Mouse (Mus musculus) myocyte (in vitro differentiated cells): ENCODE results near the gene Itga2.

Source experiments
- MAX ChIP-seq: IDR thresholded peaks from one replicate; pipeline ENCODE4 v1.6.1; 2011; ENCODE audit warnings: low read depth, mild to moderate bottlenecking, control low read depth
- MYOG ChIP-seq, 3 experiments: IDR thresholded peaks; one replicate each; pipeline ENCODE4 v1.6.1; 2011; ENCODE audit warnings: control low read depth in 2 of 3, low read depth in 2 of 3, mild to moderate bottlenecking in 2 of 3; ENCODE audit not compliant: insufficient read length in 2 of 3, control insufficient read depth in 1 of 3, insufficient read depth in 1 of 3
- POLR2A ChIP-seq: IDR thresholded peaks from one replicate; pipeline ENCODE4 v1.6.1; 2011; ENCODE audit warnings: low read depth, mild to moderate bottlenecking, control low read depth, moderate library complexity; ENCODE audit not compliant: insufficient read length
- POLR2AphosphoS2 ChIP-seq: IDR thresholded peaks from one replicate; pipeline ENCODE4 v1.6.1; 2011; ENCODE audit warnings: low read depth, control low read depth; ENCODE audit not compliant: insufficient read length
- USF1 ChIP-seq: IDR thresholded peaks from one replicate; pipeline ENCODE4 v1.6.1; 2011; ENCODE audit warnings: low read depth, mild to moderate bottlenecking, control low read depth, moderate library complexity

GRCm38 (mm10) chr13:114802971-114803370, 128.9 kb downstream of the Itga2 start:
- no peak for TF ChIP-seq POLR2AphosphoS2
- no peak for TF ChIP-seq MAX
- TF ChIP-seq MYOG (IDR thresholded peaks at IDR 0.05; ENCODE audit: control insufficient read depth in 1 of 3, insufficient read depth in 1 of 3, insufficient read length in 2 of 3, low read depth in 2 of 3), result no peak
- TF ChIP-seq POLR2A, result no peak
- no peak for TF ChIP-seq USF1
